Mouse (Mus musculus) kidney, adult 11 months (tissue): ENCODE results near the gene Gadd45b.

Experiments
- DNase-seq: peaks from one replicate; pipeline ENCODE4 v3.0.0; 2022

Gadd45b gene

GRCm38 (mm10) chr10:80929299-80930226, at the start of gene Gadd45b:
Gadd45b (plus strand) TSS chr10:80930073.
- DNase-seq, result peak; percentile 98

- peak; percentile 38 for DNase-seq
Observed at GRCm38 (mm10) chr10:80880131-80880641, 49.7 kb upstream of the Gadd45b start.

GRCm38 (mm10) chr10:80880901-80881300, 49.0 kb upstream of the Gadd45b start:
- no peak for DNase-seq

- peak; percentile 67 for DNase-seq
Observed at GRCm38 (mm10) chr10:80881301-80881700, 48.6 kb upstream of the Gadd45b start.

- peak; percentile 78 for DNase-seq
Observed at GRCm38 (mm10) chr10:80887181-80887580, 42.7 kb upstream of the Gadd45b start.

- DNase-seq, result no peak
Observed at GRCm38 (mm10) chr10:80895100-80895499, 34.8 kb upstream of the Gadd45b start.

GRCm38 (mm10) chr10:80895697-80896096, 34.2 kb upstream of the Gadd45b start:
- no peak for DNase-seq

- no peak for DNase-seq
Observed at GRCm38 (mm10) chr10:80896581-80897485, 33.0 kb upstream of the Gadd45b start.

- DNase-seq, result no peak
Observed at GRCm38 (mm10) chr10:80897861-80898510, 31.9 kb upstream of the Gadd45b start.

GRCm38 (mm10) chr10:80899074-80899473, 30.8 kb upstream of the Gadd45b start:
- DNase-seq, result no peak

- DNase-seq, result no peak
Observed at GRCm38 (mm10) chr10:80899591-80900317, 30.1 kb upstream of the Gadd45b start.

GRCm38 (mm10) chr10:80900318-80901247, 29.3 kb upstream of the Gadd45b start, which contains the start of gene Timm13:
Timm13 (minus strand) TSS chr10:80900969.
- DNase-seq, result peak; percentile 100

- DNase-seq, result peak; percentile 48
Observed at GRCm38 (mm10) chr10:80901409-80902272, 28.2 kb upstream of the Gadd45b start.

GRCm38 (mm10) chr10:80902273-80902940, 27.5 kb upstream of the Gadd45b start:
- DNase-seq, result no peak

- no peak for DNase-seq
Observed at GRCm38 (mm10) chr10:80903282-80903681, 26.6 kb upstream of the Gadd45b start.

GRCm38 (mm10) chr10:80904004-80904693, 25.7 kb upstream of the Gadd45b start:
- no peak for DNase-seq

GRCm38 (mm10) chr10:80904709-80905108, 25.2 kb upstream of the Gadd45b start:
- no peak for DNase-seq

- no peak for DNase-seq
Observed at GRCm38 (mm10) chr10:80909375-80910162, 20.3 kb upstream of the Gadd45b start.
